Mouse (Mus musculus): ENCODE measurements around the gene Maea.

DNA sequence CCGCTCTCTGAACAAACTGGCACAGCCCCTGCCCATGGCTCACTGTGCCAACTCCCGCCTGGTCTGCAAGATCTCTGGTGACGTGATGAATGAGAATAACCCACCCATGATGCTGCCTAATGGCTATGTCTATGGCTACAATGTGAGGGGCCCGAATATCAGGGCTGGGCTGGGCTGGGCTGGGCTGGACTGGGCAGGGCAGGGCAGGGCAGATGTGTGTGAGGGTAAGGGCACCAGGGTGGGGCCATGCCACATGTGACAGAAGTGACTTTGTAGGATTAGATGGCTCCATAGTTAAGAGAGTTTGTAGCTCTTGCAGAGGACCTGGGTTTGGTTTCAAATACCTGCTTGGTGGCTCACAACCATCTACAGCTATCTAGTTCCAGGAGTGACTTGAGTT, 36.4 kb downstream of the Maea start:
- TF ChIP-seq CEBPB (IDR thresholded peaks at IDR 0.05; ENCODE audit: insufficient read depth, poor library complexity, severe bottlenecking) (no peak), REST (IDR thresholded peaks at IDR 0.05; ENCODE audit: insufficient read depth, insufficient read length) (no peak), POLR2A (IDR thresholded peaks at IDR 0.05; ENCODE audit: insufficient read length, low read depth) (no peak), E2F4 (IDR thresholded peaks at IDR 0.05; ENCODE audit: insufficient read depth) (no peak), TCF12 (IDR thresholded peaks at IDR 0.05; ENCODE audit: insufficient read depth, poor library complexity, severe bottlenecking) (no peak), USF1 (IDR thresholded peaks at IDR 0.05; ENCODE audit: low read depth) (no peak), MYOD1 (IDR thresholded peaks at IDR 0.05; ENCODE audit: control insufficient read depth in 1 of 3, insufficient read length in 2 of 3, low read depth in 2 of 3) (no peak), MAX (IDR thresholded peaks at IDR 0.05; ENCODE audit: low read depth) (no peak), MYOG (IDR thresholded peaks at IDR 0.05; ENCODE audit: control insufficient read depth in 1 of 3, insufficient read depth in 1 of 3, insufficient read length in 2 of 3, low read depth in 2 of 3) (no peak), SRF (IDR thresholded peaks at IDR 0.05; ENCODE audit: control insufficient read depth, insufficient read length, low read depth) (no peak)
